Mouse (Mus musculus): ENCODE results near the gene Neu1. TPM values are rescaled to one million over a fixed set of nuclear protein-coding genes. Genes with fewer than 3 reads are reported as not detected.
"Not testable (repeated sequence)": the region's sequence is repeated elsewhere in the genome, so short reads cannot be mapped to it uniquely, and the experiment has no call there.

Gene Neu1
- polyA plus RNA-seq, 1 experiment: 0.31 TPM

DNA sequence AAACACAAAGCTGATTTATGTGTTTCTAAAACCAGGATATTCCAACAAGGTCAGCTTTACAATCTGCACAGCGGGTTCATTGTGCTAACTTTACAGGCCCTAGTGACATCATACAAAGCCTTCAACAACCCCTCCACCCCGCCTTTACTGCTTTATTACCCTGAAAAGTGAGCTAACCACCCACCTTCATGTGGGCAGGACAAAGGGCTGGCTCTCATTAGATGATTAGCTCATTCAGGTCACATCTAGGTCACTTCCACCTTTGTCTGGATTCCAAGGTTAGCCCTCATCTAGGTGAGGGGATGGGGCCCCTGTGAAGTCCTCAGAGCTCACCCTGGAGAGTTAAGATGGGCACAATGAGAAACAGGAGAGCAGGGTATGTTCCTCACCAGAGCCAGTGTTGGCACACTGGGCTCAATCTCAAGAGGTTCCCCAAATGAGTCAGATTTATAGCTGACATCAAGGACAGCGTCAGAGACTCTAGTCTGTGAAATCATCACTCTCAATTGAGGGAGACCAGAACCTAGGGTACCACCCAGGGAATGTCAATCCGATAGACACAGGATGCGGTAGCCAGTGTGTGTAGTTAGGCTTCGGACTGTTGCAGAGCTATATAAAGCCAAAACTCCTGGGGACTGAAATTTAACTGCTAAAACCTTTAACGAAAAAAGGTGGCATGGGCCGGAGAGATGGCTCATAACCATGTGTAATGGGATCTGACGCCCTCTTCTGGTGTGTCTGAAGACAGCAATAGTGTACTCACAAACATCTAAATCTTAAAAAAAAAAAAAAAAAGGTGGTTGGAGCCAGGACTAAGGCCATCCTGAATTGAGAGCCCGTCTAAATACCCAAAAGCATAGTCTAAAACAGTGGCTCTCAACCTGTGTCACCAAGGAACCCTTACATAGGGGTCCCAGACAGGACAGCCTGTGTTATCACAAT is 19.7 kb downstream of the Neu1 start:
- peaks cover 5% of the 10 kb centered on the region for H3K27me3 ChIP-seq (ENCODE audit: control insufficient read depth)
- peaks cover 26% of the 10 kb centered on the region for H3K4me1 ChIP-seq (ENCODE audit: control insufficient read depth)
- no peaks in the 10 kb centered on the region for H3K9me3 ChIP-seq (ENCODE audit: control insufficient read depth, low read length)
- H3K36me3 ChIP-seq (ENCODE audit: control insufficient read depth): peaks cover 23% of the 10 kb centered on the region
- no peak for TF ChIP-seq TAL1 (IDR thresholded peaks at IDR 0.05; ENCODE audit: low read length)
- TF ChIP-seq GATA1 (IDR thresholded peaks at IDR 0.05; ENCODE audit: low read length): no peak
- peak overlapping the region; percentile 75 for H3K4me3 ChIP-seq (replicated peaks)

GRCm38 (mm10) chr17:34951636-34952377 is 20.8 kb downstream of the Neu1 start:
- Histone ChIP-seq H3K9me3 (ENCODE audit: control insufficient read depth, low read length) (no peaks in the 10 kb centered on the region), H3K27me3 (ENCODE audit: control insufficient read depth) (peaks cover 14% of the 10 kb centered on the region), H3K4me3 (replicated peaks) (peak overlapping the region; percentile 75), H3K36me3 (ENCODE audit: control insufficient read depth) (peaks cover 23% of the 10 kb centered on the region), H3K4me1 (ENCODE audit: control insufficient read depth) (peaks cover 26% of the 10 kb centered on the region)
- TF ChIP-seq TAL1 (IDR thresholded peaks at IDR 0.05; ENCODE audit: low read length): no peak

- Histone ChIP-seq H3K27me3 (ENCODE audit: control insufficient read depth) (peaks cover 21% of the 10 kb centered on the region), H3K9me3 (ENCODE audit: control insufficient read depth, low read length) (peaks cover 2% of the 10 kb centered on the region; the same call in 1 of the 2 replicates), H3K4me3 (replicated peaks) (peak overlapping the region; percentile 75), H3K4me1 (ENCODE audit: control insufficient read depth) (peaks cover 26% of the 10 kb centered on the region), H3K36me3 (ENCODE audit: control insufficient read depth) (peaks cover 23% of the 10 kb centered on the region)
- no peak for TF ChIP-seq TAL1 (IDR thresholded peaks at IDR 0.05; ENCODE audit: low read length)
- no peak for TF ChIP-seq GATA1 (IDR thresholded peaks at IDR 0.05; ENCODE audit: low read length)
Measured at GRCm38 (mm10) chr17:34952378-34953040, 21.5 kb downstream of the Neu1 start.

GRCm38 (mm10) chr17:34953258-34953657 is 22.2 kb downstream of the Neu1 start:
- TF ChIP-seq TAL1 (IDR thresholded peaks at IDR 0.05; ENCODE audit: low read length): no peak
- no peak for TF ChIP-seq GATA1 (IDR thresholded peaks at IDR 0.05; ENCODE audit: low read length)
- peaks cover 23% of the 10 kb centered on the region for H3K36me3 ChIP-seq (ENCODE audit: control insufficient read depth)
- peaks cover 26% of the 10 kb centered on the region for H3K27me3 ChIP-seq (ENCODE audit: control insufficient read depth)
- no peak overlapping the region for H3K4me3 ChIP-seq (replicated peaks)
- H3K4me1 ChIP-seq (ENCODE audit: control insufficient read depth): peaks cover 26% of the 10 kb centered on the region
- H3K9me3 ChIP-seq (ENCODE audit: control insufficient read depth, low read length): peaks cover 2% of the 10 kb centered on the region; the same call in 1 of the 2 replicates

- Histone ChIP-seq H3K9me3 (ENCODE audit: control insufficient read depth, low read length) (peaks cover 2% of the 10 kb centered on the region; the same call in 1 of the 2 replicates), H3K27me3 (ENCODE audit: control insufficient read depth) (peaks cover 27% of the 10 kb centered on the region), H3K4me1 (ENCODE audit: control insufficient read depth) (peaks cover 26% of the 10 kb centered on the region), H3K4me3 (replicated peaks) (no peak overlapping the region), H3K36me3 (ENCODE audit: control insufficient read depth) (peaks cover 21% of the 10 kb centered on the region)
- TF ChIP-seq GATA1 (IDR thresholded peaks at IDR 0.05; ENCODE audit: low read length) (no peak), TAL1 (IDR thresholded peaks at IDR 0.05; ENCODE audit: low read length) (no peak)
Measured at GRCm38 (mm10) chr17:34953904-34954303, 22.9 kb downstream of the Neu1 start.

DNA sequence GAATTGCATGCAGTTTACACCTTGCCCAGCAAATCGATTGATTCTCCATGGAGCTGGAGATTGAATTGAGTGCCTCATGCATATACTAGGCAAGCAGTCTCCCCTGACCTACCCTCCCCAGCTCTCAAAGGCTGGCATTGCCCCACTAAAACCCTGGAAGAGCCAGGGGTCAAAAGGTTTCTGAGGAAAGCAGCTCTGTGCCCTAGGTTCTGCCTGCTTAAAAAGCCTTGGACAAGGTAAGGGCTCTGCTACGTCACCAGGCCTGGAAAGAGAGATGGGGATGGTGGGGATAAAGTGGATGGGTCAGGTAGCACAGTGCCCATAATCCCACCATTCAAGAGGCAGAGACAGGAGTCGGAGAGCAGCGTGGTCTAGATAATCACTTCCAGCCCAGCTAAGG is 23.8 kb downstream of the Neu1 start:
- peaks cover 17% of the 10 kb centered on the region for H3K36me3 ChIP-seq (ENCODE audit: control insufficient read depth)
- no peak overlapping the region for H3K4me3 ChIP-seq (replicated peaks)
- H3K9me3 ChIP-seq (ENCODE audit: control insufficient read depth, low read length): peaks cover 2% of the 10 kb centered on the region; the same call in 1 of the 2 replicates
- TF ChIP-seq GATA1 (IDR thresholded peaks at IDR 0.05; ENCODE audit: low read length) (no peak), TAL1 (IDR thresholded peaks at IDR 0.05; ENCODE audit: low read length) (no peak)
- H3K4me1 ChIP-seq (ENCODE audit: control insufficient read depth): peaks cover 32% of the 10 kb centered on the region
- peaks cover 36% of the 10 kb centered on the region for H3K27me3 ChIP-seq (ENCODE audit: control insufficient read depth)

- H3K9me3 ChIP-seq (ENCODE audit: control insufficient read depth, low read length): peaks cover 2% of the 10 kb centered on the region; the same call in 1 of the 2 replicates
- TF ChIP-seq GATA1 (IDR thresholded peaks at IDR 0.05; ENCODE audit: low read length) (no peak), TAL1 (IDR thresholded peaks at IDR 0.05; ENCODE audit: low read length) (no peak)
- peaks cover 46% of the 10 kb centered on the region for H3K27me3 ChIP-seq (ENCODE audit: control insufficient read depth)
- H3K36me3 ChIP-seq (ENCODE audit: control insufficient read depth): peaks cover 7% of the 10 kb centered on the region
- no peak overlapping the region for H3K4me3 ChIP-seq (replicated peaks)
- peaks cover 30% of the 10 kb centered on the region for H3K4me1 ChIP-seq (ENCODE audit: control insufficient read depth)
Measured at GRCm38 (mm10) chr17:34955884-34956283, 24.8 kb downstream of the Neu1 start.

- peaks cover 2% of the 10 kb centered on the region for H3K36me3 ChIP-seq (ENCODE audit: control insufficient read depth)
- H3K27me3 ChIP-seq (ENCODE audit: control insufficient read depth): peaks cover 51% of the 10 kb centered on the region
- peaks cover 25% of the 10 kb centered on the region for H3K4me1 ChIP-seq (ENCODE audit: control insufficient read depth)
- TF ChIP-seq TAL1 (IDR thresholded peaks at IDR 0.05; ENCODE audit: low read length): no peak
- TF ChIP-seq GATA1 (IDR thresholded peaks at IDR 0.05; ENCODE audit: low read length): no peak
- peaks cover 2% of the 10 kb centered on the region; the same call in 1 of the 2 replicates for H3K9me3 ChIP-seq (ENCODE audit: control insufficient read depth, low read length)
- no peak overlapping the region for H3K4me3 ChIP-seq (replicated peaks)
Measured at GRCm38 (mm10) chr17:34956340-34956739, 25.3 kb downstream of the Neu1 start.

DNA sequence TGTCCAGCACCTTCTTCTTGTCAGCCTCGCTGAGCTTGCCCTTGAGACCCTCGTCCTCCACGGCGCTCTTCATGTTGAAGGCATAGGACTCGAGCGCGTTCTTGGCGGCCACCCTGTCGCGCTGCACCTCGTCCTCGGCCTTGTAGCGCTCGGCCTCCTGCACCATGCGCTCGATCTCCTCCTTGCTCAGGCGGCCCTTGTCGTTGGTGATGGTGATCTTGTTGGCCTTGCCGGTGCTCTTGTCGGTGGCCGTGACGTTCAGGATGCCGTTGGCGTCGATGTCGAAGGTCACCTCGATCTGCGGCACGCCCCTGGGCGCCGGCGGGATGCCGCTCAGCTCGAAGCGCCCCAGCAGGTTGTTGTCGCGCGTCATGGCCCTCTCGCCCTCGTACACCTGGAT is 26.2 kb downstream of the Neu1 start:
- not testable (repeated sequence) for H3K9me3 ChIP-seq (ENCODE audit: control insufficient read depth, low read length); H3K4me3 ChIP-seq (replicated peaks); H3K36me3 ChIP-seq (ENCODE audit: control insufficient read depth)
- Histone ChIP-seq H3K4me1 (ENCODE audit: control insufficient read depth) (peaks cover 16% of the 10 kb centered on the region), H3K27me3 (ENCODE audit: control insufficient read depth) (peaks cover 60% of the 10 kb centered on the region)

DNA sequence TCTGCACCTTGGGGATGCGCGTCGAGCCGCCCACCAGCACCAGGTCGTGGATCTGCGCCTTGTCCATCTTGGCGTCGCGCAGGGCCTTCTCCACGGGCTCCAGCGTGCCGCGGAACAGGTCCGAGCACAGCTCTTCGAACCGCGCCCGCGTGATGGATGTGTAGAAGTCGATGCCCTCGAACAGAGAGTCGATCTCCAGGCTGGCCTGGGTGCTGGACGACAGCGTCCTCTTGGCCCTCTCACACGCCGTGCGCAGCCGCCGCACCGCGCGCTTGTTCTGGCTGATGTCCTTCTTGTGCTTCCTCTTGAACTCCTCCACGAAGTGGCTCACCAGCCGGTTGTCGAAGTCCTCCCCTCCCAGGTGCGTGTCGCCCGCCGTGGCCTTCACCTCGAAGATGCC is 26.9 kb downstream of the Neu1 start:
- H3K4me3 ChIP-seq (replicated peaks); H3K36me3 ChIP-seq (ENCODE audit: control insufficient read depth); H3K9me3 ChIP-seq (ENCODE audit: control insufficient read depth, low read length): not testable (repeated sequence)
- H3K27me3 ChIP-seq (ENCODE audit: control insufficient read depth): peaks cover 67% of the 10 kb centered on the region
- H3K4me1 ChIP-seq (ENCODE audit: control insufficient read depth): peaks cover 12% of the 10 kb centered on the region

DNA sequence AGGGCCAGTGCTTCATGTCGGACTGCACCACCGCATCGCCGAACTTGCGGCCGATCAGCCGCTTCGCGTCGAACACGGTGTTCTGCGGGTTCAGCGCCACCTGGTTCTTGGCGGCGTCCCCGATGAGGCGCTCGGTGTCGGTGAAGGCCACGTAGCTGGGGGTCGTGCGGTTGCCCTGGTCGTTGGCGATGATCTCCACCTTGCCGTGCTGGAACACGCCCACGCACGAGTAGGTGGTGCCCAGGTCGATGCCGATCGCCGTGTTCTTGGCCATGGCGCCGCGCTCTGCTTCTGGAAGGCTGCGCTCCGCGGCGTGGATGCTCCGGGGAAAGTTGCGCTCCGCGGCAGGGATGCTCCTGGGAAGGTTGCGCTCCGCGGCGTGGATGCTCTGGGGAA is 27.7 kb downstream of the Neu1 start:
- not testable (repeated sequence) for H3K36me3 ChIP-seq (ENCODE audit: control insufficient read depth); H3K9me3 ChIP-seq (ENCODE audit: control insufficient read depth, low read length)
- H3K4me3 ChIP-seq (replicated peaks): peak overlapping the region; percentile 47
- H3K4me1 ChIP-seq (ENCODE audit: control insufficient read depth): peaks cover 12% of the 10 kb centered on the region
- peaks cover 74% of the 10 kb centered on the region for H3K27me3 ChIP-seq (ENCODE audit: control insufficient read depth)

- Histone ChIP-seq H3K27me3 (ENCODE audit: control insufficient read depth) (peaks cover 77% of the 10 kb centered on the region), H3K4me3 (replicated peaks) (peak within 1 kb of the TSS; percentile 56)
- not testable (repeated sequence) for H3K9me3 ChIP-seq (ENCODE audit: control insufficient read depth, low read length)
Measured at GRCm38 (mm10) chr17:34959130-34959778, 28.2 kb downstream of the Neu1 start, which contains the start of gene Hspa1b. Gene Hspa1b, minus strand, starts transcription at chr17:34959238.

More at GRCm38 (mm10) chr17:34959130-34959778, 28.2 kb downstream of the Neu1 start, which contains the start of gene Hspa1b:
- not testable (repeated sequence) for H3K36me3 ChIP-seq (ENCODE audit: control insufficient read depth)
- peaks cover 12% of the 10 kb centered on the region for H3K4me1 ChIP-seq (ENCODE audit: control insufficient read depth)

All from erythroblast, embryonic 14.5 days (primary cell).